In genomic region chr2:69629215-69629614, GRCm38 (mm10) we compare ENCODE assay signal across 15 mouse cellular contexts. TPM values are rescaled to one million over a fixed set of nuclear protein-coding genes. Genes with fewer than 3 reads are reported as not detected.
DNase-seq lines count a peak whose midpoint lies in the region; ATAC-seq and TF ChIP-seq lines count a peak whose summit lies in the region.
"Had no signal": no experiment of that assay in that cellular context is flagged by ENCODE, and none has a peak within 500 bp of the region (broad histone marks: within the 10 kb centered on the region; RNA-seq: fewer than 3 reads in every experiment).

No protein-coding gene starts in this region.

- 53% methylated on average over 17 of the region's 17 CpGs for WGBS in forebrain, embryonic 16.5 days
- WGBS in forebrain, embryonic 10.5 days = 87% methylated on average over 17 of the region's 17 CpGs
- WGBS in lung, adult 2 months = 72% methylated on average over 17 of the region's 17 CpGs
- 19% methylated on average over 17 of the region's 17 CpGs for WGBS in neural tube, embryonic 14.5 days

- no peak; the same call in 1 of the 2 replicates for ATAC-seq in forebrain, embryonic 16.5 days
- peak; percentile 83 for ATAC-seq in neural tube, embryonic 14.5 days (ENCODE audit: low read depth)
- ATAC-seq: forebrain, embryonic 14.5 days; midbrain, embryonic 16.5 days had no signal

- TF ChIP-seq CTCF in lung, adult 2 months (IDR thresholded peaks at IDR 0.05; ENCODE audit: insufficient read depth, low read length) = no peak

- H3K9ac ChIP-seq in forebrain, embryonic 16.5 days (replicated peaks; ENCODE audit: low read depth, low read length) = no peak overlapping the region
- 0 out of 2 replicates have a peak overlapping the region, but pooled peaks have one; percentile 34 for H3K9ac ChIP-seq in neural tube, embryonic 14.5 days (replicated peaks; ENCODE audit: low read depth, low read length)
- H3K9ac ChIP-seq: lung, embryonic 14.5 days had no signal

- H3K27ac ChIP-seq in forebrain, embryonic 16.5 days (ENCODE audit: low read length) = no peak overlapping the region
- no peak overlapping the region for H3K27ac ChIP-seq in forebrain, embryonic 10.5 days
- no peak overlapping the region for H3K27ac ChIP-seq in neural tube, embryonic 14.5 days (ENCODE audit: low read depth, low read length)

- no peak for TF ChIP-seq POLR2A in lung, adult 2 months (IDR thresholded peaks at IDR 0.05; ENCODE audit: borderline replicate concordance, extremely low read depth, low read depth, low read length)

- DNase-seq in forebrain, embryonic 10.5 days (ENCODE audit: extremely low spot score, low spot score) = no peak
- peak; percentile 9 for DNase-seq in lung, postnatal 14 days
- DNase-seq in lung, adult 2 months = no peak
- peak; percentile 14 for DNase-seq in brain, adult 2 months (ENCODE audit: low read depth, low spot score)
- DNase-seq in gastrocnemius, postnatal 14 days = no peak
- DNase-seq in thymus, adult 18-20 months = no peak
- DNase-seq: heart, adult 11 months; heart, postnatal 36 days; lung, embryonic 14.5 days; spleen, adult 18-20 months had no signal

- no peaks in the 10 kb centered on the region for H3K36me3 ChIP-seq in forebrain, embryonic 16.5 days (ENCODE audit: control insufficient read depth, insufficient read depth)
- H3K36me3 ChIP-seq in forebrain, embryonic 10.5 days (replicated peaks) = no peaks in the 10 kb centered on the region
- H3K36me3 ChIP-seq in neural tube, embryonic 14.5 days (ENCODE audit: control insufficient read depth, insufficient read depth, low read length) = no peaks in the 10 kb centered on the region

- H3K9me3 ChIP-seq in forebrain, embryonic 16.5 days (ENCODE audit: control insufficient read depth, low read length) = no peaks in the 10 kb centered on the region
- H3K9me3 ChIP-seq in forebrain, embryonic 10.5 days = peaks cover 2% of the 10 kb centered on the region; the same call in 1 of the 2 replicates
- H3K9me3 ChIP-seq in neural tube, embryonic 14.5 days (ENCODE audit: control insufficient read depth, low read length) = no peaks in the 10 kb centered on the region

- intact Hi-C loops in gastrocnemius, postnatal 14 days (cut with DNase I; ENCODE audit: low total_unique reads) = no loop called here

- H3K4me1 ChIP-seq in forebrain, embryonic 16.5 days (replicated peaks; ENCODE audit: control insufficient read depth, insufficient read depth, low read length) = no peaks in the 10 kb centered on the region
- H3K4me1 ChIP-seq in forebrain, embryonic 10.5 days = no peaks in the 10 kb centered on the region
- no peaks in the 10 kb centered on the region; the same call in 1 of the 2 replicates for H3K4me1 ChIP-seq in lung, adult 2 months (ENCODE audit: control insufficient read depth, insufficient read depth, low read length)
- H3K4me1 ChIP-seq in neural tube, embryonic 14.5 days (ENCODE audit: control insufficient read depth, insufficient read depth, low read length) = no peaks in the 10 kb centered on the region

- H3K4me2 ChIP-seq in forebrain, embryonic 16.5 days (ENCODE audit: low read length) = peak overlapping the region; percentile 17; the same call in 1 of the 2 replicates
- H3K4me2 ChIP-seq in neural tube, embryonic 14.5 days (ENCODE audit: low read depth, low read length) = peak overlapping the region; percentile 41; the same call in 1 of the 2 replicates
- H3K4me2 ChIP-seq: lung, embryonic 14.5 days had no signal

- 0 out of 2 replicates have a peak, but pooled peaks cover under 1% of the 10 kb centered on the region for H3K27me3 ChIP-seq in forebrain, embryonic 16.5 days (replicated peaks; ENCODE audit: control insufficient read depth, insufficient read depth, low read length)
- no peaks in the 10 kb centered on the region for H3K27me3 ChIP-seq in forebrain, embryonic 10.5 days (ENCODE audit: poor library complexity, severe bottlenecking)
- H3K27me3 ChIP-seq in neural tube, embryonic 14.5 days (ENCODE audit: control insufficient read depth, insufficient read depth, low read length) = no peaks in the 10 kb centered on the region

- H3K4me3 ChIP-seq in forebrain, embryonic 16.5 days (replicated peaks; ENCODE audit: low read length) = no peak overlapping the region
- H3K4me3 ChIP-seq in forebrain, embryonic 10.5 days = no peak overlapping the region
- H3K4me3 ChIP-seq in lung, adult 2 months (replicated peaks; ENCODE audit: extremely low read depth, low read depth, low read length) = no peak overlapping the region
- H3K4me3 ChIP-seq in neural tube, embryonic 14.5 days (ENCODE audit: low read depth, low read length) = no peak overlapping the region

RNA-seq across cellular contexts. Expression of gene Bbs5, which starts 17.8 kb away (rescaled TPM):
- polyA plus RNA-seq in forebrain, embryonic 16.5 days (2015; fragmentation: Nextera tagmentation; extraction: Ambion mirVana) = 19.6 and 22.7 TPM in 2 replicates
- polyA plus RNA-seq in forebrain, embryonic 10.5 days (2016; fragmentation: Nextera tagmentation; extraction: Ambion mirVana) = 14.5 and 15.6 TPM in 2 replicates
- polyA plus RNA-seq in lung, adult 2 months (2012; rRNA removed) = 1.4 and 2.2 TPM in 2 replicates
- 31.2 and 31.9 TPM in 2 replicates for polyA plus RNA-seq in neural tube, embryonic 14.5 days (2014; fragmentation: Nextera tagmentation; extraction: Ambion mirVana)
- 1 to 10 TPM; 2.8 to 4.2 TPM for total RNA-seq in gastrocnemius, postnatal 14 days (2021)

RNA-seq across cellular contexts. Expression of gene Klhl41, which starts 40.7 kb away (rescaled TPM):
- polyA plus RNA-seq in forebrain, embryonic 16.5 days (2015; fragmentation: Nextera tagmentation; extraction: Ambion mirVana) = 0.12 TPM in 1 of 2 replicates, not detected in the other
- 0.11 and 0.21 TPM in 2 replicates for polyA plus RNA-seq in forebrain, embryonic 10.5 days (2016; fragmentation: Nextera tagmentation; extraction: Ambion mirVana)
- polyA plus RNA-seq in lung, adult 2 months (2012; rRNA removed) = 0.35 and 5.1 TPM in 2 replicates
- polyA plus RNA-seq in neural tube, embryonic 14.5 days (2014; fragmentation: Nextera tagmentation; extraction: Ambion mirVana) = 0.39 and 0.40 TPM in 2 replicates
- 100 to 1,000 TPM; 474 to 551 TPM for total RNA-seq in gastrocnemius, postnatal 14 days (2021)
- total RNA-seq: common myeloid progenitor, adult 5-6 weeks had no signal

RNA-seq across cellular contexts. Expression of gene Lrp2, which starts 43.4 kb away (rescaled TPM):
- polyA plus RNA-seq in forebrain, embryonic 16.5 days (2015; fragmentation: Nextera tagmentation; extraction: Ambion mirVana) = 0.27 and 0.30 TPM in 2 replicates
- 3.3 TPM in 2 replicates for polyA plus RNA-seq in forebrain, embryonic 10.5 days (2016; fragmentation: Nextera tagmentation; extraction: Ambion mirVana)
- polyA plus RNA-seq in lung, adult 2 months (2012; rRNA removed) = 10.3 and 13.6 TPM in 2 replicates
- polyA plus RNA-seq in neural tube, embryonic 14.5 days (2014; fragmentation: Nextera tagmentation; extraction: Ambion mirVana) = 0.90 and 1.8 TPM in 2 replicates
- total RNA-seq in gastrocnemius, postnatal 14 days (2021) = not detected
- total RNA-seq: common myeloid progenitor, adult 5-6 weeks had no signal

Comparison
In these comparisons a context has a peak if more than half of its experiments do, and no peak if none do; other contexts are left out.
1. DNase-seq: peak in lung, postnatal 14 days (single experiment) and brain, adult 2 months (single experiment); none in forebrain, embryonic 10.5 days (single experiment), lung, adult 2 months (single experiment), gastrocnemius, postnatal 14 days (single experiment) and thymus, adult 18-20 months (0 of 2).